Mouse (Mus musculus) liver, embryonic 14 days (tissue): Measurements from ENCODE around the gene Ppara. TPM values are rescaled to one million over a fixed set of nuclear protein-coding genes. Genes with fewer than 3 reads are reported as not detected.

ENCODE experiments used
- polyA plus RNA-seq: library from polyadenylated mRNA; depleted of rRNA; stranded (reverse); fragments of >200 nt; gene quantifications from 2 replicates; pipeline ENCODE4 v1.2.3, GENCODE M21; 2012; rRNA removed

Gene Ppara
- 3.1 and 4.6 TPM in 2 replicates for polyA plus RNA-seq

GRCm38 (mm10) chr15:85734571-85735033, at the start of gene Ppara:
Gene Ppara, plus strand, starts transcription at chr15:85734983.

GRCm38 (mm10) chr15:85811535-85812277, 76.9 kb downstream of the Ppara start, which contains the start of gene Cdpf1:
Gene Cdpf1, minus strand, starts transcription at chr15:85811697.

GRCm38 (mm10) chr15:85821203-85822010, 86.6 kb downstream of the Ppara start, which contains the start of gene Pkdrej:
Gene Pkdrej, minus strand, starts transcription at chr15:85821734.

GRCm38 (mm10) chr15:85831954-85832590, 97.3 kb downstream of the Ppara start, which contains the start of gene Ttc38:
Gene Ttc38, plus strand, starts transcription at chr15:85832306.

Other genes starting within 250 kb of the Ppara start
- not detected in 2 replicates for gene 7530416G11Rik, start 231.8 kb upstream of the Ppara start, polyA plus RNA-seq
- gene Wnt7b, start 152.5 kb upstream of the Ppara start, polyA plus RNA-seq: 0.07 and 0.16 TPM in 2 replicates
- 13.5 and 16.0 TPM in 2 replicates for gene Cdpf1, start 76.7 kb downstream of the Ppara start, polyA plus RNA-seq
- gene Pkdrej, start 86.8 kb downstream of the Ppara start, polyA plus RNA-seq: 0.10 TPM in 2 replicates
- gene Ttc38, start 97.3 kb downstream of the Ppara start, polyA plus RNA-seq: 3.2 and 4.2 TPM in 2 replicates
- gene Gtse1, start 124.8 kb downstream of the Ppara start, polyA plus RNA-seq: 16.9 and 20.6 TPM in 2 replicates
- 13.6 and 14.3 TPM in 2 replicates for gene Trmu, start 144.3 kb downstream of the Ppara start, polyA plus RNA-seq